Mouse (Mus musculus): ENCODE results near the gene Lrp1. TPM values are rescaled to one million over a fixed set of nuclear protein-coding genes. Genes with fewer than 3 reads are reported as not detected.

Gene Lrp1
- polyA plus RNA-seq, 1 experiment from 2014 or later, result 95.6 TPM

- H3K36me3 ChIP-seq (ENCODE audit: control insufficient read depth, insufficient read depth, low read length), result no peaks in the 10 kb centered on the region
- H3K27me3 ChIP-seq (ENCODE audit: control insufficient read depth, insufficient read depth, low read length), result no peaks in the 10 kb centered on the region
- 28% methylated on average over 8 of the region's 8 CpGs for WGBS
- H3K4me2 ChIP-seq (ENCODE audit: low read depth, low read length), result peak overlapping the region; percentile 96
- peak overlapping the region; percentile 95 for H3K27ac ChIP-seq (ENCODE audit: low read length)
- H3K9ac ChIP-seq (ENCODE audit: low read length), result peak overlapping the region; percentile 95
- H3K9me3 ChIP-seq (replicated peaks; ENCODE audit: control insufficient read depth, low read length), result no peaks in the 10 kb centered on the region
- no peak for ATAC-seq (ENCODE audit: insufficient read depth, low FRiP score)
- peaks cover 59% of the 10 kb centered on the region for H3K4me1 ChIP-seq (ENCODE audit: control insufficient read depth, insufficient read depth, low read length)
- peak overlapping the region; percentile 87 for H3K4me3 ChIP-seq (replicated peaks; ENCODE audit: low read length)
These were observed 1.7 kb downstream of the Lrp1 start for GRCm38 (mm10) chr10:127619119-127619721.

- peak overlapping the region; percentile 87; the same call in 1 of the 2 replicates for H3K4me3 ChIP-seq (replicated peaks; ENCODE audit: low read length)
These were observed 2.8 kb downstream of the Lrp1 start for GRCm38 (mm10) chr10:127618173-127618572.

GRCm38 (mm10) chr10:127617294-127617693, 3.7 kb downstream of the Lrp1 start:
- H3K4me2 ChIP-seq (ENCODE audit: low read depth, low read length), result 0 out of 2 replicates have a peak overlapping the region, but pooled peaks have one; percentile 96
- peak overlapping the region; percentile 22; the same call in 1 of the 2 replicates for H3K27ac ChIP-seq (ENCODE audit: low read length)
- no peaks in the 10 kb centered on the region for H3K9me3 ChIP-seq (replicated peaks; ENCODE audit: control insufficient read depth, low read length)
- no peaks in the 10 kb centered on the region for H3K27me3 ChIP-seq (ENCODE audit: control insufficient read depth, insufficient read depth, low read length)
- ATAC-seq (ENCODE audit: insufficient read depth, low FRiP score), result no peak
- peak overlapping the region; percentile 54 for H3K9ac ChIP-seq (ENCODE audit: low read length)
- peaks cover 69% of the 10 kb centered on the region for H3K4me1 ChIP-seq (ENCODE audit: control insufficient read depth, insufficient read depth, low read length)
- no peaks in the 10 kb centered on the region for H3K36me3 ChIP-seq (ENCODE audit: control insufficient read depth, insufficient read depth, low read length)
- WGBS, result 42% methylated on average over 4 of the region's 4 CpGs
- H3K4me3 ChIP-seq (replicated peaks; ENCODE audit: low read length), result no peak overlapping the region

More at GRCm38 (mm10) chr10:127618173-127618572, 2.8 kb downstream of the Lrp1 start:
- Histone ChIP-seq H3K36me3 (ENCODE audit: control insufficient read depth, insufficient read depth, low read length) (no peaks in the 10 kb centered on the region), H3K27me3 (ENCODE audit: control insufficient read depth, insufficient read depth, low read length) (no peaks in the 10 kb centered on the region), H3K4me2 (ENCODE audit: low read depth, low read length) (peak overlapping the region; percentile 96), H3K4me1 (ENCODE audit: control insufficient read depth, insufficient read depth, low read length) (peaks cover 66% of the 10 kb centered on the region), H3K27ac (ENCODE audit: low read length) (peak overlapping the region; percentile 95; the same call in 1 of the 2 replicates), H3K9me3 (replicated peaks; ENCODE audit: control insufficient read depth, low read length) (no peaks in the 10 kb centered on the region), H3K9ac (ENCODE audit: low read length) (peak overlapping the region; percentile 95; the same call in 1 of the 2 replicates)
- ATAC-seq (ENCODE audit: insufficient read depth, low FRiP score), result no peak
- WGBS, result 25% methylated on average over 6 of the region's 6 CpGs

GRCm38 (mm10) chr10:127616261-127616679, 4.7 kb downstream of the Lrp1 start:
- Histone ChIP-seq H3K27me3 (ENCODE audit: control insufficient read depth, insufficient read depth, low read length) (no peaks in the 10 kb centered on the region), H3K27ac (ENCODE audit: low read length) (peak overlapping the region; percentile 84), H3K4me3 (replicated peaks; ENCODE audit: low read length) (no peak overlapping the region), H3K4me2 (ENCODE audit: low read depth, low read length) (0 out of 2 replicates have a peak overlapping the region, but pooled peaks have one; percentile 6), H3K4me1 (ENCODE audit: control insufficient read depth, insufficient read depth, low read length) (peaks cover 72% of the 10 kb centered on the region), H3K36me3 (ENCODE audit: control insufficient read depth, insufficient read depth, low read length) (peaks cover 8% of the 10 kb centered on the region; the same call in 1 of the 2 replicates), H3K9ac (ENCODE audit: low read length) (peak overlapping the region; percentile 54), H3K9me3 (replicated peaks; ENCODE audit: control insufficient read depth, low read length) (no peaks in the 10 kb centered on the region)
- no peak for ATAC-seq (ENCODE audit: insufficient read depth, low FRiP score)
- 50% methylated on average over 7 of the region's 7 CpGs for WGBS

GRCm38 (mm10) chr10:127615591-127615990, 5.4 kb downstream of the Lrp1 start:
- Histone ChIP-seq H3K4me3 (replicated peaks; ENCODE audit: low read length) (no peak overlapping the region), H3K27ac (ENCODE audit: low read length) (peak overlapping the region; percentile 84), H3K4me1 (ENCODE audit: control insufficient read depth, insufficient read depth, low read length) (peaks cover 72% of the 10 kb centered on the region), H3K9me3 (replicated peaks; ENCODE audit: control insufficient read depth, low read length) (no peaks in the 10 kb centered on the region), H3K9ac (ENCODE audit: low read length) (peak overlapping the region; percentile 54), H3K27me3 (ENCODE audit: control insufficient read depth, insufficient read depth, low read length) (no peaks in the 10 kb centered on the region), H3K36me3 (ENCODE audit: control insufficient read depth, insufficient read depth, low read length) (peaks cover 12% of the 10 kb centered on the region), H3K4me2 (ENCODE audit: low read depth, low read length) (peak overlapping the region; percentile 6; the same call in 1 of the 2 replicates)
- 39% methylated on average over 3 of the region's 3 CpGs for WGBS
- ATAC-seq (ENCODE audit: insufficient read depth, low FRiP score), result no peak

GRCm38 (mm10) chr10:127615034-127615374, 5.9 kb downstream of the Lrp1 start:
- ATAC-seq (ENCODE audit: insufficient read depth, low FRiP score), result no peak
- H3K27me3 ChIP-seq (ENCODE audit: control insufficient read depth, insufficient read depth, low read length), result no peaks in the 10 kb centered on the region
- peaks cover 75% of the 10 kb centered on the region for H3K4me1 ChIP-seq (ENCODE audit: control insufficient read depth, insufficient read depth, low read length)
- peak overlapping the region; percentile 44; the same call in 1 of the 2 replicates for H3K4me2 ChIP-seq (ENCODE audit: low read depth, low read length)
- peaks cover 16% of the 10 kb centered on the region for H3K36me3 ChIP-seq (ENCODE audit: control insufficient read depth, insufficient read depth, low read length)
- peak overlapping the region; percentile 84 for H3K27ac ChIP-seq (ENCODE audit: low read length)
- WGBS, result 39% methylated on average over 2 of the region's 2 CpGs
- H3K9ac ChIP-seq (ENCODE audit: low read length), result peak overlapping the region; percentile 54
- H3K4me3 ChIP-seq (replicated peaks; ENCODE audit: low read length), result no peak overlapping the region
- no peaks in the 10 kb centered on the region for H3K9me3 ChIP-seq (replicated peaks; ENCODE audit: control insufficient read depth, low read length)

- H3K36me3 ChIP-seq (ENCODE audit: control insufficient read depth, insufficient read depth, low read length), result peaks cover 16% of the 10 kb centered on the region
- H3K27me3 ChIP-seq (ENCODE audit: control insufficient read depth, insufficient read depth, low read length), result no peaks in the 10 kb centered on the region
- peak overlapping the region; percentile 44 for H3K4me2 ChIP-seq (ENCODE audit: low read depth, low read length)
- H3K4me3 ChIP-seq (replicated peaks; ENCODE audit: low read length), result no peak overlapping the region; the same call in 1 of the 2 replicates
- peak overlapping the region; percentile 52 for H3K9ac ChIP-seq (ENCODE audit: low read length)
- WGBS, result 29% methylated on average over 12 of the region's 12 CpGs
- peak overlapping the region; percentile 84 for H3K27ac ChIP-seq (ENCODE audit: low read length)
- peak; percentile 27; the same call in 1 of the 2 replicates for ATAC-seq (ENCODE audit: insufficient read depth, low FRiP score)
- peaks cover 75% of the 10 kb centered on the region for H3K4me1 ChIP-seq (ENCODE audit: control insufficient read depth, insufficient read depth, low read length)
- no peaks in the 10 kb centered on the region for H3K9me3 ChIP-seq (replicated peaks; ENCODE audit: control insufficient read depth, low read length)
These were observed 6.5 kb downstream of the Lrp1 start for GRCm38 (mm10) chr10:127614236-127615033.

GRCm38 (mm10) chr10:127612079-127612775, 8.7 kb downstream of the Lrp1 start:
- no peak overlapping the region for H3K9ac ChIP-seq (ENCODE audit: low read length)
- no peak overlapping the region; the same call in 1 of the 2 replicates for H3K27ac ChIP-seq (ENCODE audit: low read length)
- peaks cover 65% of the 10 kb centered on the region for H3K4me1 ChIP-seq (ENCODE audit: control insufficient read depth, insufficient read depth, low read length)
- no peaks in the 10 kb centered on the region for H3K27me3 ChIP-seq (ENCODE audit: control insufficient read depth, insufficient read depth, low read length)
- H3K36me3 ChIP-seq (ENCODE audit: control insufficient read depth, insufficient read depth, low read length), result peaks cover 19% of the 10 kb centered on the region
- ATAC-seq (ENCODE audit: insufficient read depth, low FRiP score), result no peak
- H3K9me3 ChIP-seq (replicated peaks; ENCODE audit: control insufficient read depth, low read length), result no peaks in the 10 kb centered on the region
- 75% methylated on average over 14 of the region's 14 CpGs for WGBS
- no peak overlapping the region for H3K4me3 ChIP-seq (replicated peaks; ENCODE audit: low read length)
- H3K4me2 ChIP-seq (ENCODE audit: low read depth, low read length), result no peak overlapping the region
